Mouse (Mus musculus) embryonic fibroblast, embryonic 13.5 days (primary cell): Measurements from ENCODE around the gene Tmem19. TPM values are rescaled to one million over a fixed set of nuclear protein-coding genes. Genes with fewer than 3 reads are reported as not detected.
A peak's percentile ranks its signal among the peaks of the same experiment; 100 is the strongest.
"Not testable (repeated sequence)": the region's sequence is repeated elsewhere in the genome, so short reads cannot be mapped to it uniquely, and the experiment has no call there.

Source experiments
- H3K27ac ChIP-seq: 2 replicates; pipeline ENCODE4 v1.5.1; 2012; ENCODE audit warnings: low read length, control low read depth, inconsistent platforms; ENCODE audit not compliant: insufficient read depth
- H3K4me1 ChIP-seq: 2 replicates; pipeline ENCODE4 v1.6.1; 2011; ENCODE audit warnings: low read length; ENCODE audit not compliant: control insufficient read depth, insufficient read depth
- H3K4me3 ChIP-seq: 2 replicates; pipeline ENCODE4 v1.5.1; 2011; ENCODE audit warnings: mild to moderate bottlenecking, control low read depth, low read length; ENCODE audit not compliant: insufficient read depth
- CTCF ChIP-seq: IDR thresholded peaks from 2 replicates; pipeline ENCODE4 v1.5.1; 2011; ENCODE audit warnings: mild to moderate bottlenecking, control low read depth, low read length, moderate library complexity, borderline replicate concordance; ENCODE audit not compliant: insufficient read depth
- POLR2A ChIP-seq: IDR thresholded peaks from 2 replicates; pipeline ENCODE4 v1.6.1; 2011; ENCODE audit warnings: low read depth, mild to moderate bottlenecking, control low read depth, low read length, moderate library complexity
- polyA plus RNA-seq: library from polyadenylated mRNA; stranded (reverse); fragments of >200 nt; gene quantifications from 2 replicates; pipeline ENCODE4 v1.2.4, GENCODE M21; 2011; ENCODE audit warnings: low read depth; ENCODE audit not compliant: missing spikeins, insufficient read length

The Tmem19 gene
- polyA plus RNA-seq, 1 experiment, result 40.7 TPM

DNA sequence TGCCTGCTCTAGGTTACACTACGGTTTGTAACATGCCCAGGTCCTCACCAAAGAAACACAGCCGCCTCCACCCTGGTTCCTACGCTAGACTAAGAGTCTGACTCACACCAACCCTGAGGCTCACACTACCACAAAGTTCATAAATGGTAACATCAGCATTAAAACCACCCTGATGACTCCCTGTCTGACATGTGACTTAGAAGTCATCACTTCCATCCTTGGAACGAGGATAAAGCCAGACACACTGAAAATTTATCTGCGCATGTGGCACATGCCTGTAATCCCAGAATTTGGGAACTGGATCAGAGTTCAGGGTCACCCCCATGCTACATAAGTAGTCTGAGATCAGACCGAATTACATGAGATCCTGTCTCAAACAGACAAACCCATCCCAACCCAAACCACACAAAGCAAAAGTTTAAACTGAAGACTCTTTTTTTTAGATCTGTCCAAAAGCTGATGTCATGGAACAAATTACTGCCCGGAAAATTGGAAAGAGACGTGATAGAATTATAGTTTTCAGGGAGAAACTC, 29.8 kb downstream of the Tmem19 start:
- no peak; the same call in 1 of the 2 replicates for TF ChIP-seq POLR2A
- no peak for TF ChIP-seq CTCF
- Histone ChIP-seq H3K4me3 (no peak overlapping the region), H3K4me1 (peaks cover 8% of the 10 kb centered on the region; the same call in 1 of the 2 replicates), H3K27ac (peak overlapping the region; percentile 99)

DNA sequence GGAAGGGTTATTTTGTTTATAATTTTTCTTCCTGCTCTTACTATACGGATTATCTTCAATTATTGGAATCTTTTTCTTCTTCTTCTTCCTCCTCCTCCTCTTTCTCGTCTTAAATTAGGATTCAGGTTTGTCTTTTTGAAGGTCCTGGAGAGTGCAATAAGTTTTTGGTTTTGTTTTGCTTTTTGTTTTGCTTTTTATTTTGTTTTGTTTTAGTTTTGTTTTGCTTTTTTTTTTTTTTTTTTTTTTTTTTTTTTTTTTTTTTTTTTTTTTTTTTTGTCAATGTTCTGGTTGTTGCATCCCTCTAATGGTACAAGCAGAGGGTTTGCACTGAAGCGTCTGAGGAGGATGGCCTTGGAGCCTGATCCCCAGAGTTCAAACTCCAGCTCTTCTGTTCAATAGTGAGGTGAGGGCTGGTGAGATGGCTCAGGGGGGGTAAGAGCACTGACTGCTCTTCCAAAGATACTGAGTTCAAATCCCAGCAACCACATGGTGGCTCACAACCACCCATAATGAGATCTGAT, 33.2 kb downstream of the Tmem19 start:
- Histone ChIP-seq H3K27ac (no peak overlapping the region), H3K4me3 (no peak overlapping the region), H3K4me1 (peaks cover 8% of the 10 kb centered on the region; the same call in 1 of the 2 replicates)
- no peak for TF ChIP-seq POLR2A
- no peak for TF ChIP-seq CTCF

DNA sequence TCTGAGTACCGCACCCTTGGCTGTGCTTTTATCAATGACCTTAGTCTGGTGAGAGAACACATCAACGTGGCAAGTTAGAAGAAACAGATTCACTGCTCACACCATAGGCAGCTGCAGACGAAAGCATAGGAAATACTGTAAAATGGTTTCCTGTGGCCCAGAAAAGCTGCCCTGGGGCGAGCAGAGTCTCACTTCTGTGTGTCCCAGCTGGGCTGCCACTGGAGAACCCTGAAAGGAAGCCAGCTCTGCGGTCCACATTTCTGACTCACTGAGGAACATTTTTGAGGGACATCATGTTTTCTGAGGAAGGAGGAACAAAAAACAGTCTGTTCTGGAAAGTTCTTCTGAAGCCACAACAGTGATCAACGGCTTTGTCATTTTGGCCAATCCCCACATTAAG, 33.8 kb downstream of the Tmem19 start:
- Histone ChIP-seq H3K4me3 (no peak overlapping the region), H3K27ac (peak overlapping the region; percentile 85), H3K4me1 (peaks cover 8% of the 10 kb centered on the region; the same call in 1 of the 2 replicates)
- TF ChIP-seq POLR2A (no peak), CTCF (no peak)

DNA sequence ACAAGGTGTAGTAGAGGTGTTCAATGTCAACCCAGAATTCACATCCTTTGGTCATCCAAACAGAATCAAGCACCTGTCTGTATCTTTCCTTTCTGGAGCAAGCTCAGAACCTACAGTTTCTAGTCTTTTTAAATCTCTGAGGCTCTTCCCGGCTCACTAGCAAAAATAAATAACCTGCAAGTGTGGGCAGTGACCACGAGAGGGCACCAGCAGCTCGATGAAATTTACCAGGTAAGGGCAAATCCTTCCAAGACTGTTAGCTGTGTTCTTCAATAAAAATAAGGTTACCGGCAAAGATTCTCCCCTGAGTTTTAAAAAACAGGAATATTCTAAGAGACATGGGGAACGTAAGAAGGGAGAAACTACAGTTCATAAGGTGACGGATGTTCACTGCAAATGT, 39.0 kb downstream of the Tmem19 start:
- no peaks in the 10 kb centered on the region for H3K4me1 ChIP-seq
- no peak overlapping the region for H3K27ac ChIP-seq
- TF ChIP-seq CTCF, result peak; percentile 56; the same call in 1 of the 2 replicates
- no peak for TF ChIP-seq POLR2A
- H3K4me3 ChIP-seq, result no peak overlapping the region

GRCm38 (mm10) chr10:115321317-115322035, 40.8 kb downstream of the Tmem19 start:
- TF ChIP-seq CTCF (no peak), POLR2A (no peak)
- H3K27ac ChIP-seq, result no peak overlapping the region
- H3K4me3 ChIP-seq, result no peak overlapping the region
- no peaks in the 10 kb centered on the region for H3K4me1 ChIP-seq

DNA sequence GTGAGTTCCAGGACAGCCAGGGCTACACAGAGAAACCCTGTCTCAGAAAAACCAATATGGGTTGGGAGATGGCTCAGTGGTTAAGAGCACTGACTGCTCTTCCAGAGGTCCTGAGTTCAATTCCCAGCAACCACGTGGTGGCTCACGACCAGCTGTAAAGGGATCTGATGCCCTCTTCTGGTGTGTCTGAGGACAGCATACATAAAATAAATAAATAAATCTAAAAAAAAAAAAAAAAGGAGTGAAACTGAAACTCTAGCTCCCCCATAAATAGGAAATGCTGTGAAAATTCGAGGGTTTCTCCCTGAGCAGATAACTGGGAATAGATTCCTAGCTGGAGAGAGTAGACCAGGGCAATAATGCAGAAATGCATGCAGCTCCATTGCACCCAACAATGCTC, 43.9 kb downstream of the Tmem19 start:
- not testable (repeated sequence) for H3K4me3 ChIP-seq, H3K4me1 ChIP-seq, H3K27ac ChIP-seq

DNA sequence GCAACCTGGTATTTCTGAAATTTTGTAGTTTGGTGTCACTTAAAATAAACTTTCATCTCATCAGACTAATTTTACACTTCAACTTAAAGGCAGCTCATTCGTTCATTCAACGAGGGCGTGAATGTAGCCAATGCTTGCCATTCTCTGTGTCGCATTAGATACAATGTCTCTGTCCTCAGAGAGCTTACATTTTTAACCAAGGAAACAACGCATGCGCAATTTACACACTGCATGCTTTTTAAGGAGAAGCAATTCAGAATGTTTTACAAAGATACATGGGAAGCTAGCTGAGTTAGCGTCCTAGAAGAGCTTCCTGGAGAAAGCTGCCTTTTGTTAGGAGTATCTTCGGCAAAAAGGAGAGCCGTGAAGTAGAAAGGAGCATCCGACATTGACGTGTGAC, 46.0 kb downstream of the Tmem19 start:
- peak overlapping the region; percentile 97 for H3K27ac ChIP-seq
- H3K4me3 ChIP-seq, result peak overlapping the region; percentile 97; the same call in 1 of the 2 replicates
- no peak for TF ChIP-seq CTCF
- peak; percentile 29; the same call in 1 of the 2 replicates for TF ChIP-seq POLR2A
- peaks cover 3% of the 10 kb centered on the region for H3K4me1 ChIP-seq

- Histone ChIP-seq H3K27ac (peak within 1 kb of the TSS; percentile 97), H3K4me1 (peaks cover 3% of the 10 kb centered on the region), H3K4me3 (peak within 1 kb of the TSS; percentile 97)
- TF ChIP-seq POLR2A (peak; percentile 95), CTCF (no peak)
Observed at GRCm38 (mm10) chr10:115315473-115316171, 46.7 kb downstream of the Tmem19 start, which contains the start of gene Rab21. TSS of gene Rab21 (minus strand) at chr10:115315594.

DNA sequence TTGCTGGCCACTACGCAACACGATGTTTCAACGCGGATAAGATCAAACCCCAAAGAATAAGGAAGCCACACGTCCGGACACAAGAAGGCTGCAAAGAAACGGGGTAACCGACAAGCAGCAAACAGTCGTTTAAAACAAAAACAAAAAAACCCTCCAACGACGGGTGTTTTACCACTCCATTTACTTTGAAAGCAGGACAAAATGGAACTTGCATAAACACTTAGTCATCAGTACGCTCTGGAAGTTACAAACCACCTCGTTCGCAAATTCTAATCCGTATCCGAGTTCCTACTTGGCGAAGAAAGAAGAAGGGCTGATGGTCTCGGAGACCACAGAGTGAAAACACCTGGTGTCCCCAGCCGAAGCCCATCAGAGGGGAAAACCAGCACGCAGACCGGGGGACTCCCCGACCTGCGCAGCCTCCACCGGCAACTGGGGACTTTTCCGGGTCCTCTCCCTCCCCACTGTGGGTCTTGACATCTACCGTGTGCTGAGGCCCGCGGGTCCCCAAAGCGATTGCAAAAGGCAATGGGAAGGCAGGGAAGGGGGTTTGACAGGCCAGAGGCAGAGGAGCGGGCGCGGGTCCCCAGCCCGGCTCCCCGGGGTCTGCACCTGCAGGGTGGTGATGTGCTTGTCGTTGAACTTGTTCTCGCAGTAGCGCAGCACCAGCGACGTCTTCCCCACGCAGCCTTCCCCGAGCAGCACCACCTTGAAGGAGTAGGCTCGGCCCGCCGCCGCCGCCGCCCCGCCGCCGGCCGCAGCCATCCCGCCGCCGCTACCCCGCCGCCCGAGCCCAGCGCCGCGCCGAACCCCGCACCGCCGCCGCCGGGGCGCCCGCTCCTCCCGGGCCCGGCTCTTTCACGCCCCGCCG, 47.5 kb downstream of the Tmem19 start:
- H3K27ac ChIP-seq, result peak overlapping the region; percentile 97
- H3K4me1 ChIP-seq, result peaks cover 3% of the 10 kb centered on the region
- no peak for TF ChIP-seq CTCF
- no peak for TF ChIP-seq POLR2A
- H3K4me3 ChIP-seq, result peak overlapping the region; percentile 97
